8 mouse cellular contexts compared by ENCODE assay signal in the genomic region with DNA sequence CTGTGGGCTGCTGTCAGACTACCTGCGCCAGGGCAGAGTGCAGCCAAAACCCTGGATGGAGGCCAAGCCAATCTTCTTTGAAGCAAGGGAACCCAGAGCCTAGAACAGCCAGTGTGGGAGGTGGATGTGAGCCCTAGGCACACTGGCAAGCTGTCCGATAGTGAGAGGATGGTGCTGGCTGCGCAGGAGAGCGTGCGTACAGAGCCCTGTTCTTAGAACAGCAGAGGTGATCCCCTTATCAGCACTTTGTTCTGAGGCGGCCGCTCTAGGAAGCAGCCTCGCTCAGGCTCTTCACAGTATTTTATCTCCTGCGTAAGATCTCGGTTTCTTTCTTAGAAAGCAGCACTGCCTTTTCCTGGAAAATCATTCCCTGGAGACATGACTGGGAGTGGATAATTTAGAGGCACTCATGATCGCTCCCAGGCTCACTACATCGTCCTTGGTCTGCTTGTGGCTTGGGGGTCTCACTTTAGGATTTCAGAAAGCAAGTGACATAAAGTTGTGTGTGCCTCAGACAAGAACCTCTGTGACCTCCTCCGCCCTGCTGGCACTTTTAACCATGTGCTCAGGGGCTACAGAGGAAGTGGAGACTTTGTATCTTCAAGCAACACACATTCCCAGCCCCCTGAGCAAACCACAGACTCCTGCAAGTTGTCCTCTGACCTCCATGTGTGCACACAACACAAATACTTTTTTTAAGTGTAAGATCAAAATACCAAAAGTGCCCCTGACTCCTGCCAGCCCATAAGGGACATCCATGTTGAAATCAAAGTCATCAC.
DNase-seq lines count a peak whose midpoint lies in the region; ATAC-seq lines count a peak whose summit lies in the region.

No protein-coding gene starts in this region.

- H3K36me3 ChIP-seq in neural tube, embryonic 15.5 days, result peaks cover 6% of the 10 kb centered on the region
- no peaks in the 10 kb centered on the region for H3K36me3 ChIP-seq in liver, embryonic 11.5 days (ENCODE audit: control insufficient read depth, insufficient read depth, low read length)
- H3K36me3 ChIP-seq in forebrain, embryonic 15.5 days, result no peaks in the 10 kb centered on the region

- no peaks in the 10 kb centered on the region for H3K27me3 ChIP-seq in neural tube, embryonic 15.5 days (replicated peaks)
- peaks cover 4% of the 10 kb centered on the region for H3K27me3 ChIP-seq in liver, embryonic 11.5 days (replicated peaks; ENCODE audit: control insufficient read depth, insufficient read depth, low read length)
- no peaks in the 10 kb centered on the region for H3K27me3 ChIP-seq in forebrain, embryonic 15.5 days

- no peak overlapping the region for H3K9ac ChIP-seq in neural tube, embryonic 15.5 days (replicated peaks)
- 0 out of 2 replicates have a peak overlapping the region, but pooled peaks have one; percentile 8 for H3K9ac ChIP-seq in liver, embryonic 11.5 days (ENCODE audit: low read depth, low read length)
- H3K9ac ChIP-seq in forebrain, embryonic 15.5 days (replicated peaks), result no peak overlapping the region

- peaks cover 5% of the 10 kb centered on the region for H3K4me1 ChIP-seq in neural tube, embryonic 15.5 days
- H3K4me1 ChIP-seq in liver, embryonic 11.5 days (replicated peaks; ENCODE audit: control insufficient read depth, insufficient read depth, low read length), result peaks cover 35% of the 10 kb centered on the region
- no peaks in the 10 kb centered on the region for H3K4me1 ChIP-seq in forebrain, embryonic 15.5 days

- H3K27ac ChIP-seq in neural tube, embryonic 15.5 days (replicated peaks), result 0 out of 2 replicates have a peak overlapping the region, but pooled peaks have one; percentile 23
- peak overlapping the region; percentile 43 for H3K27ac ChIP-seq in liver, embryonic 11.5 days (ENCODE audit: low read depth, low read length)
- H3K27ac ChIP-seq in forebrain, embryonic 15.5 days (replicated peaks), result no peak overlapping the region

- no peak overlapping the region for H3K4me3 ChIP-seq in neural tube, embryonic 15.5 days (replicated peaks)
- no peak overlapping the region for H3K4me3 ChIP-seq in liver, embryonic 11.5 days (ENCODE audit: low read depth, low read length)
- no peak overlapping the region for H3K4me3 ChIP-seq in forebrain, embryonic 15.5 days

- no peaks in the 10 kb centered on the region for H3K9me3 ChIP-seq in neural tube, embryonic 15.5 days (replicated peaks)
- no peaks in the 10 kb centered on the region for H3K9me3 ChIP-seq in liver, embryonic 11.5 days (ENCODE audit: control insufficient read depth, low read length)
- H3K9me3 ChIP-seq in forebrain, embryonic 15.5 days, result no peaks in the 10 kb centered on the region

- 79% methylated on average over 13 of the region's 13 CpGs for WGBS in neural tube, embryonic 15.5 days
- WGBS in liver, embryonic 11.5 days, result 25% methylated on average over 13 of the region's 13 CpGs
- 84% methylated on average over 13 of the region's 13 CpGs for WGBS in forebrain, embryonic 15.5 days

- no peak overlapping the region for H3K4me2 ChIP-seq in neural tube, embryonic 15.5 days
- peak overlapping the region; percentile 33; the same call in 1 of the 2 replicates for H3K4me2 ChIP-seq in liver, embryonic 11.5 days
- no peak overlapping the region for H3K4me2 ChIP-seq in forebrain, embryonic 15.5 days (replicated peaks)

- no peak for ATAC-seq in neural tube, embryonic 15.5 days (ENCODE audit: low FRiP score)
- ATAC-seq in liver, embryonic 11.5 days (replicated peaks; ENCODE audit: low FRiP score), result peak; percentile 83
- no peak for ATAC-seq in forebrain, embryonic 15.5 days (replicated peaks)

- peak; percentile 31 for DNase-seq in adrenal gland, adult 2 months
- no peak for DNase-seq in adrenal gland, adult 8-10 months
- DNase-seq in neural tube, embryonic 10.5 days (ENCODE audit: extremely low spot score, low spot score), result no peak
- peak; percentile 43 for DNase-seq in liver, embryonic 11.5 days (ENCODE audit: low spot score)
- DNase-seq in retina, embryonic 14.5 days (ENCODE audit: low spot score), result no peak
- no peak for DNase-seq in left cerebral cortex, adult 9 months (ENCODE audit: low spot score in 2 of 2)

Comparison
In these comparisons a context has a peak if more than half of its experiments do, and no peak if none do; other contexts are left out.
1. DNase-seq: peak in adrenal gland, adult 2 months (single experiment) and liver, embryonic 11.5 days (single experiment); none in adrenal gland, adult 8-10 months (single experiment), neural tube, embryonic 10.5 days (single experiment), retina, embryonic 14.5 days (single experiment) and left cerebral cortex, adult 9 months (0 of 2).